Mouse (Mus musculus) forelimb bud, embryonic 11.5 days (tissue): ENCODE measurements around the gene Hepacam.

ENCODE experiments used
- DNase-seq: peaks from one replicate; pipeline ENCODE4 v3.0.0-alpha.2; 2012; ENCODE audit warnings: low read depth, low spot score

Hepacam gene

GRCm38 (mm10) chr9:37384284-37385182 is 17.4 kb downstream of the Hepacam start:
- DNase-seq = peak; percentile 35

GRCm38 (mm10) chr9:37390891-37391290 is 23.7 kb downstream of the Hepacam start:
- DNase-seq = no peak

- DNase-seq = no peak
Measured at GRCm38 (mm10) chr9:37392071-37392470, 24.9 kb downstream of the Hepacam start.

- DNase-seq = no peak
Measured at GRCm38 (mm10) chr9:37393482-37394131, 26.5 kb downstream of the Hepacam start.

- DNase-seq = no peak
Measured at GRCm38 (mm10) chr9:37400585-37400984, 33.4 kb downstream of the Hepacam start.

- DNase-seq = no peak
Measured at GRCm38 (mm10) chr9:37401802-37402201, 34.7 kb downstream of the Hepacam start, which contains the start of gene Robo4. Gene Robo4, plus strand, starts transcription at chr9:37401897.

GRCm38 (mm10) chr9:37402501-37402900 is 35.4 kb downstream of the Hepacam start:
- no peak for DNase-seq

GRCm38 (mm10) chr9:37403011-37403410 is 35.9 kb downstream of the Hepacam start:
- DNase-seq = no peak

GRCm38 (mm10) chr9:37406372-37406771 is 39.2 kb downstream of the Hepacam start:
- peak; percentile 28 for DNase-seq

GRCm38 (mm10) chr9:37407850-37408502 is 40.8 kb downstream of the Hepacam start:
- DNase-seq = no peak

GRCm38 (mm10) chr9:37409698-37410445 is 42.7 kb downstream of the Hepacam start:
- no peak for DNase-seq

GRCm38 (mm10) chr9:37412989-37413388 is 45.8 kb downstream of the Hepacam start:
- no peak for DNase-seq

- DNase-seq = no peak
Measured at GRCm38 (mm10) chr9:37414666-37415065, 47.5 kb downstream of the Hepacam start.

GRCm38 (mm10) chr9:37418791-37419190 is 51.6 kb downstream of the Hepacam start:
- DNase-seq = no peak

GRCm38 (mm10) chr9:37420676-37421075 is 53.5 kb downstream of the Hepacam start:
- DNase-seq = peak; percentile 83

- DNase-seq = no peak
Measured at GRCm38 (mm10) chr9:37421239-37421638, 54.1 kb downstream of the Hepacam start.

- DNase-seq = no peak
Measured at GRCm38 (mm10) chr9:37429326-37429725, 62.2 kb downstream of the Hepacam start.

GRCm38 (mm10) chr9:37430582-37430981 is 63.4 kb downstream of the Hepacam start:
- DNase-seq = peak; percentile 88

- DNase-seq = no peak
Measured at GRCm38 (mm10) chr9:37432026-37432666, 65.0 kb downstream of the Hepacam start.

- DNase-seq = no peak
Measured at GRCm38 (mm10) chr9:37432720-37433421, 65.7 kb downstream of the Hepacam start, which contains the start of gene Robo3. Gene Robo3, minus strand, starts transcription at chr9:37433246.
